Mouse (Mus musculus): ENCODE measurements around the gene Gm20716. TPM values are rescaled to one million over a fixed set of nuclear protein-coding genes. Genes with fewer than 3 reads are reported as not detected.

The Gm20716 gene
- total RNA-seq, 2 experiments from 2014 or later, result 21.0 to 24.2 TPM

- intact Hi-C loops (cut with DNase I), result no loop called here
- DNase-seq, result peak; percentile 13 to 39
Observed at GRCm38 (mm10) chr2:168230773-168231470, 758 bp upstream of the Gm20716 start.

- intact Hi-C loops (cut with DNase I), result no loop called here
- DNase-seq, result peak; percentile 42 to 55
Observed at GRCm38 (mm10) chr2:168229116-168230025, 793 bp downstream of the Gm20716 start.

- DNase-seq, result no peak
- intact Hi-C loops (cut with DNase I), result no loop called here
Observed at GRCm38 (mm10) chr2:168223326-168223725, 6.8 kb downstream of the Gm20716 start.

- no peak for DNase-seq
- intact Hi-C loops (cut with DNase I), result no loop called here
Observed at GRCm38 (mm10) chr2:168213788-168214397, 16.3 kb downstream of the Gm20716 start.

- no peak for DNase-seq
- intact Hi-C loops (cut with DNase I), result loop anchor here (2.0 kb wide), 1 partner anchor 17 kb away; no protein-coding TSS in a partner anchor
Observed at GRCm38 (mm10) chr2:168207883-168208282, 22.3 kb downstream of the Gm20716 start.

- intact Hi-C loops (cut with DNase I), result no loop called here
Observed at GRCm38 (mm10) chr2:168206725-168207644, 23.2 kb downstream of the Gm20716 start, which contains the start of gene Adnp. Adnp (minus strand) TSS chr2:168207112.

GRCm38 (mm10) chr2:168205681-168206631 is 24.2 kb downstream of the Gm20716 start:
- intact Hi-C loops (cut with DNase I), result loop anchor here (2.0 kb wide), 3 partner anchors 51 to 93 kb away; no protein-coding TSS in a partner anchor
- DNase-seq, result peak; percentile 30 to 40

More at GRCm38 (mm10) chr2:168206725-168207644, 23.2 kb downstream of the Gm20716 start, which contains the start of gene Adnp:
- DNase-seq, result peak; percentile 97 to 98

- DNase-seq, result peak; percentile 89 to 94
- intact Hi-C loops (cut with DNase I), result loop anchor here (2.0 kb wide), 3 partner anchors 50 to 92 kb away; no protein-coding TSS in a partner anchor
Observed at GRCm38 (mm10) chr2:168205265-168205664, 24.9 kb downstream of the Gm20716 start.

- no peak for DNase-seq
- intact Hi-C loops (cut with DNase I), result loop anchor here (2.0 kb wide), 3 partner anchors 50 to 92 kb away; no protein-coding TSS in a partner anchor
Observed at GRCm38 (mm10) chr2:168204476-168204999, 25.6 kb downstream of the Gm20716 start.

- intact Hi-C loops (cut with DNase I), result no loop called here
- DNase-seq, result no peak
Observed at GRCm38 (mm10) chr2:168200014-168200691, 30.0 kb downstream of the Gm20716 start.

- no peak for DNase-seq
- intact Hi-C loops (cut with DNase I), result no loop called here
Observed at GRCm38 (mm10) chr2:168199476-168199875, 30.7 kb downstream of the Gm20716 start.

GRCm38 (mm10) chr2:168198421-168198820 is 31.7 kb downstream of the Gm20716 start:
- intact Hi-C loops (cut with DNase I), result no loop called here
- DNase-seq, result no peak

- intact Hi-C loops (cut with DNase I), result no loop called here
- DNase-seq, result no peak
Observed at GRCm38 (mm10) chr2:168195721-168196120, 34.4 kb downstream of the Gm20716 start.

- intact Hi-C loops (cut with DNase I), result no loop called here
Observed at GRCm38 (mm10) chr2:168193685-168194084, 36.5 kb downstream of the Gm20716 start.

GRCm38 (mm10) chr2:168191856-168192255 is 38.3 kb downstream of the Gm20716 start:
- intact Hi-C loops (cut with DNase I), result no loop called here
- DNase-seq, result no peak

More at GRCm38 (mm10) chr2:168193685-168194084, 36.5 kb downstream of the Gm20716 start:
- no peak for DNase-seq

- intact Hi-C loops (cut with DNase I), result no loop called here
- DNase-seq, result no peak
Observed at GRCm38 (mm10) chr2:168175946-168176345, 54.2 kb downstream of the Gm20716 start.

GRCm38 (mm10) chr2:168170167-168170685 is 59.9 kb downstream of the Gm20716 start:
- DNase-seq, result peak; percentile 77
- intact Hi-C loops (cut with DNase I), result no loop called here

- no peak for DNase-seq
- intact Hi-C loops (cut with DNase I), result no loop called here
Observed at GRCm38 (mm10) chr2:168169800-168170113, 60.4 kb downstream of the Gm20716 start.
